Mouse (Mus musculus) monocyte, adult 2 months (primary cell): ENCODE results near the gene Cnnm2.

Source experiments
- DNase-seq, 2 experiments: peaks; one replicate each; pipeline ENCODE4 v3.0.0; 2022; ENCODE audit warnings: low spot score in 2 of 2, low read depth in 1 of 2

The Cnnm2 gene

GRCm38 (mm10) chr19:46915406-46916080 is 154.1 kb downstream of the Cnnm2 start:
- no peak for DNase-seq

- DNase-seq = no peak
Measured at GRCm38 (mm10) chr19:46920571-46920970, 159.2 kb downstream of the Cnnm2 start.

DNA sequence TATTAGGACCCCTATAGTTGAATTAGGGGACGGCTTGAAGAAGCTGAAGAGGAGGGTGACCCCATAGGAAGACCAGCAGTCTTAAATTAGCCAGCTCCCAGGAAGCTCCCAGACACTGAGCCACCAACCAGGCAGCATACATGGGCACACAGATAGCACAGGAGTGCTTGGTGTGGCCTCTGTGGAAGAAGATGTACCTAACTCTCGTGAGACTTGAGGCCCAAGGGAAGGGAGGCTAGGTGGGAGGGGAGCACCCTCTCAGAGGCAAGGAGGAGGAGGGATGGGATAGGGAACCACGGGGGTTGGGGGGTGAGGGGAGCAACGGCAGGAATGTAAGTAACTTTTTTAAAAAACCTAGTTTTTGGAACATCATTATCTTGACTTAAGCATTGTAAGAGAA is 165.0 kb downstream of the Cnnm2 start:
- no peak for DNase-seq

DNA sequence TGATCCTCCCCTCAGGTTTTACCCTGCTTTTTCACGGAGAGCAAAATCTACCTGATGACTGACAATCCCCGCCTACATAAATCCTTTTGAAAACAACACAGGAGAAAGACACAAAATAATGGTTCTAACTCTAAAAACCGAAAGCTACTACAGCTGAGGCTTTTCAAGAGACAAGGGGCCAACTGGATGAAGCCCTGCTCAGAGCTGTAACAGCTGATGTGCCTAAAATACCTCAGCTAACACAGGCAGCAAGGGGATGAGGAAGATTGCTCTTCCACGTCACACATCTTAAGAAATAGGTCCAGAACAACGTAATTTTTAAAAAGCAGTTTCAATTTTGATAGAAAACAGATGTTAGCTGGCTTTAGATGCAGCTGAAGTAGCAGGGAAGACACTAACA is 165.6 kb downstream of the Cnnm2 start:
- no peak for DNase-seq

DNA sequence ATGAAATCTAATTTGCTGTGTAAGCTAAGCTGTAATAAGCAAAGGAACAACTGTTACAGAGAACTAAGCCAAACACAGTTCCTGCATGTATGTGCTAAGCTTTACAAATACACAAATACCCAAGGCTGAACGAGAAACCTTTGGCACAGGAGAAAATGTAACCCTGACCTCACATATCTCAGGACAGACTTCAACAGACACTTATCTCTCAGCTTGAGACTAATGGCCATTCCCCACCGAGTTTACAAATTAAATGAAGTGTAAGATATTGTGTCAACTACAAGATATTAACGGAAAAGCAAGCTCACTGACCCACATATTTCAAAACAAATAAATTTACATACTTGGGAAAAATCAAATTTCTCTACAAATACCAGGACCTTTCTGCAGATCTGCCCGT is 166.7 kb downstream of the Cnnm2 start:
- DNase-seq = no peak

DNA sequence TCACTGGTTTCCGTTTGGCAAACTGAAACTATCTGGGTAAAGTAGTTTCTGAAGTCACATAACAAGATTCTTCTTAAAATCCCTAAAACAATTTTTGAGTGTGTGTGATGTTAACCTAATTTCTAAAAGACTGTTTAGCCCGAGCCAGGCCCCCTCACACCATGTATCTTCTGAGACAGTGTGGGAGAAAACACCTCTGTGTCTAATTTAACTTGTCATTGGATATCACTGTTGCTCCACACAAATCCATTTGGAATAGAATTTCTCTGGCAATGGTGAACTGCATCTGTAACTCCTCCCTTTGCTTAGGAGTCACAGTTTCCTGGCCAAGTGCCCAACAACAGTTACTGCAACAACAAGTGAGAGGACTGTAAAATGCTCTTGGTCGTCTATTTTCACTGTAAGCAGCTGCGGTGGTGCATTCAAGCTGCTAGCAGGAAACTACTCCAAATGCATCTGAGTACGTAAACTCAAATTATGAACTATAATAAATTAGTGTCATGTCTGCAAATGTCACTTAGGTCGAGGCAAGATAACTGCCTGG is 167.7 kb downstream of the Cnnm2 start:
- no peak for DNase-seq
